ENCODE assay signal across 19 mouse cellular contexts in the genomic region with DNA sequence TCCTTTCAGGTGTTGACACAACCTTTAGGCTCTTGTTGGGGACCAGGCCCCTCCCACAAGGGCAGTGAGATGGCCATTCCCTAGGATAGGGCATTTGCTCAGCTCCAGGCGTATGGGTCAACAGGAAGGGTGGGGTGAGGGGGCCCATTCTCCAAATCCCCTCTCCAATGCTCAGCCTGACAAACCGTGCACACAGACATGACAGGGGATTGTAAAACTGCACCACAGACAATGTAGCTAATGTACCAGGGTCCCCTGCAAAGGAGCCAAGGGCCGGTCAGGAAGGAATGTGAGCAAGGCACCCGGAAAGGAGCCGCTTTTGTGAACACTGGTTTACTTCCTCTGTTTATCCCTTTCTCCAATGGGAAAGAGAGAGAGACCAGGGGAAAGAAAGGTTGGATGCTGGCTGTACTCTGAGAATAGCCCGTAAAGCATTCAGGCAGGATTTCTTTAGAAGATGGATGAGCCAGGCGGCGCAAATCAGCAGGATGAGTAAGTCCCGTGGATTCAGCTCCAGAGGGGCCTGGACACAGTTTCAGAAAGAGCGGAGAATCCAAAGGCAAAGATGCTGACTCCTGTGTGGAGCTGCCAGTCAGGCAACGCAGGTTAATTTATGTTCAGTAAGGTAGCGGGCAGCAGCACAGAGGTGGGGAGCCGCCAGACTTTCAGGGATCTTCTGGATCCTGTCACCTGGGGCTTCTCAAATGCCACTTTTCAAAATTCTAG. TPM values are rescaled to one million over a fixed set of nuclear protein-coding genes. Genes with fewer than 3 reads are reported as not detected.
DNase-seq lines count a peak whose midpoint lies in the region; ATAC-seq and TF ChIP-seq lines count a peak whose summit lies in the region.
"Had no signal": no experiment of that assay in that cellular context is flagged by ENCODE, and none has a peak within 500 bp of the region (broad histone marks: within the 10 kb centered on the region; RNA-seq: fewer than 3 reads in every experiment).

No protein-coding gene starts in this region.

- H3K27ac ChIP-seq in kidney, embryonic 14.5 days (ENCODE audit: low read depth, low read length) = no peak overlapping the region
- H3K27ac ChIP-seq in midbrain, embryonic 14.5 days (replicated peaks; ENCODE audit: low read depth, low read length) = no peak overlapping the region
- H3K27ac ChIP-seq: embryonic facial prominence, embryonic 12.5 days; forebrain, embryonic 12.5 days; macrophage had no signal

- no peak overlapping the region for H3K4me2 ChIP-seq in kidney, embryonic 14.5 days (replicated peaks; ENCODE audit: low read depth, low read length)
- H3K4me2 ChIP-seq in midbrain, embryonic 14.5 days (ENCODE audit: low read length) = peak overlapping the region; percentile 15; the same call in 1 of the 2 replicates
- H3K4me2 ChIP-seq: embryonic facial prominence, embryonic 12.5 days; forebrain, embryonic 12.5 days had no signal

- WGBS in kidney, embryonic 14.5 days = 33% methylated on average over 13 of the region's 13 CpGs
- WGBS in midbrain, embryonic 14.5 days = 28% methylated on average over 13 of the region's 13 CpGs

- ATAC-seq in kidney, embryonic 14.5 days (ENCODE audit: low FRiP score, low TSS enrichment) = 0 out of 2 replicates have a peak, but pooled peaks have one; percentile 28
- ATAC-seq in midbrain, embryonic 14.5 days (ENCODE audit: low FRiP score, low TSS enrichment) = no peak

- H3K4me3 ChIP-seq in kidney, embryonic 14.5 days (ENCODE audit: low read length) = no peak overlapping the region
- peak overlapping the region; percentile 52 for H3K4me3 ChIP-seq in E14TG2a.4 (replicated peaks; ENCODE audit: low read length)
- no peak overlapping the region for H3K4me3 ChIP-seq in midbrain, embryonic 14.5 days (replicated peaks; ENCODE audit: low read depth, low read length)
- H3K4me3 ChIP-seq: embryonic facial prominence, embryonic 12.5 days; forebrain, embryonic 12.5 days had no signal

- no peak overlapping the region for H3K9ac ChIP-seq in kidney, embryonic 14.5 days (ENCODE audit: low read depth, low read length)
- H3K9ac ChIP-seq in midbrain, embryonic 14.5 days (replicated peaks; ENCODE audit: low read length) = no peak overlapping the region; the same call in 1 of the 2 replicates
- H3K9ac ChIP-seq: embryonic facial prominence, embryonic 12.5 days; forebrain, embryonic 12.5 days had no signal

- no peaks in the 10 kb centered on the region; the same call in 1 of the 2 replicates for H3K36me3 ChIP-seq in kidney, embryonic 14.5 days (ENCODE audit: control insufficient read depth, insufficient read depth, low read length)
- H3K36me3 ChIP-seq in E14TG2a.4 (ENCODE audit: insufficient read depth, low read length) = no peaks in the 10 kb centered on the region
- H3K36me3 ChIP-seq in midbrain, embryonic 14.5 days (ENCODE audit: control insufficient read depth, insufficient read depth, low read length) = no peaks in the 10 kb centered on the region
- H3K36me3 ChIP-seq: embryonic facial prominence, embryonic 12.5 days; forebrain, embryonic 12.5 days had no signal

- H3K27me3 ChIP-seq in kidney, embryonic 14.5 days (ENCODE audit: control insufficient read depth, insufficient read depth, low read length) = no peaks in the 10 kb centered on the region
- H3K27me3 ChIP-seq in E14TG2a.4 (ENCODE audit: insufficient read depth, low read length) = peaks cover 8% of the 10 kb centered on the region
- H3K27me3 ChIP-seq in midbrain, embryonic 14.5 days (ENCODE audit: control insufficient read depth, insufficient read depth, low read length) = no peaks in the 10 kb centered on the region
- H3K27me3 ChIP-seq: embryonic facial prominence, embryonic 12.5 days had no signal

- no peaks in the 10 kb centered on the region for H3K9me3 ChIP-seq in kidney, embryonic 14.5 days (ENCODE audit: control insufficient read depth, low read length)
- peaks cover 3% of the 10 kb centered on the region; the same call in 1 of the 2 replicates for H3K9me3 ChIP-seq in E14TG2a.4 (ENCODE audit: low read length)
- no peaks in the 10 kb centered on the region for H3K9me3 ChIP-seq in midbrain, embryonic 14.5 days (ENCODE audit: control insufficient read depth, low read length)
- H3K9me3 ChIP-seq: embryonic facial prominence, embryonic 12.5 days; forebrain, embryonic 12.5 days had no signal

- DNase-seq in kidney, adult 11 months = no peak
- DNase-seq in R1 (ENCODE audit: low read depth, low spot score) = peak; percentile 12
- peak; percentile 51 for DNase-seq in midbrain, embryonic 14.5 days
- DNase-seq in layer of hippocampus, postnatal 36 days = no peak
- DNase-seq in cerebellum, adult 9-11 months = no peak
- DNase-seq: cerebellum, adult 2 months; heart, adult 18-20 months; kidney, adult 8-10 months; right cerebral cortex, postnatal 4 days; thymus, postnatal 25 days had no signal

- no peak for TF ChIP-seq CTCF in E14TG2a.4 (conservative IDR thresholded peaks at IDR 0.05; ENCODE audit: low read length)

- H3K4me1 ChIP-seq in kidney, embryonic 14.5 days (ENCODE audit: control insufficient read depth, insufficient read depth, low read length) = no peaks in the 10 kb centered on the region
- peaks cover 53% of the 10 kb centered on the region for H3K4me1 ChIP-seq in E14TG2a.4 (replicated peaks; ENCODE audit: low read depth, low read length)
- H3K4me1 ChIP-seq in midbrain, embryonic 14.5 days (ENCODE audit: control insufficient read depth, insufficient read depth, low read length) = no peaks in the 10 kb centered on the region
- H3K4me1 ChIP-seq: embryonic facial prominence, embryonic 12.5 days had no signal

RNA-seq across cellular contexts. Expression of a gene that starts 28.0 kb away (rescaled TPM):
- 3.7 and 4.4 TPM in 2 replicates for polyA plus RNA-seq in kidney, embryonic 14.5 days (2014; fragmentation: Nextera tagmentation; extraction: Ambion mirVana)
- 1.7 and 2.5 TPM in 2 replicates for polyA plus RNA-seq in midbrain, embryonic 14.5 days (2014; fragmentation: Nextera tagmentation; extraction: Ambion mirVana)
- not detected for total RNA-seq in layer of hippocampus, postnatal 36 days (2021)
- total RNA-seq: heart, adult 18-20 months; left cerebral cortex, postnatal 10 days; liver, adult 2 months had no signal
- polyA plus RNA-seq: cerebellum, adult 2 months; heart, postnatal 0 days; liver, adult 2 months; macrophage had no signal

RNA-seq across cellular contexts. Expression of a gene that starts 36.3 kb away (rescaled TPM):
- polyA plus RNA-seq in kidney, embryonic 14.5 days (2014; fragmentation: Nextera tagmentation; extraction: Ambion mirVana) = 5.0 and 6.4 TPM in 2 replicates
- 5.5 and 6.3 TPM in 2 replicates for polyA plus RNA-seq in midbrain, embryonic 14.5 days (2014; fragmentation: Nextera tagmentation; extraction: Ambion mirVana)
- total RNA-seq in layer of hippocampus, postnatal 36 days (2021) = not detected
- total RNA-seq: adrenal gland, adult 18-20 months; heart, adult 18-20 months; left cerebral cortex, postnatal 10 days; liver, adult 2 months had no signal
- polyA plus RNA-seq: cerebellum, adult 2 months; heart, postnatal 0 days; liver, adult 2 months; macrophage had no signal

RNA-seq across cellular contexts. Expression of a gene that starts 36.8 kb away (rescaled TPM):
- 59.7 and 87.4 TPM in 2 replicates for polyA plus RNA-seq in kidney, embryonic 14.5 days (2014; fragmentation: Nextera tagmentation; extraction: Ambion mirVana)
- 88.6 and 120 TPM in 2 replicates for polyA plus RNA-seq in midbrain, embryonic 14.5 days (2014; fragmentation: Nextera tagmentation; extraction: Ambion mirVana)
- total RNA-seq in layer of hippocampus, postnatal 36 days (2021) = under 1 TPM in 1 of 2 experiments, not detected in 1; 0.15 TPM
- total RNA-seq: liver, adult 2 months had no signal
- polyA plus RNA-seq: macrophage had no signal

Comparison
In these comparisons a context has a peak if more than half of its experiments do, and no peak if none do; other contexts are left out.
1. DNase-seq: peak in R1 (single experiment) and midbrain, embryonic 14.5 days (single experiment); none in kidney, adult 11 months (single experiment), layer of hippocampus, postnatal 36 days (0 of 2) and cerebellum, adult 9-11 months (single experiment).